Mouse (Mus musculus): ENCODE results near the gene Gadd45gip1.

Gadd45gip1 gene

GRCm38 (mm10) chr8:84832034-84832717 lies 854 bp downstream of the Gadd45gip1 start:
- DNase-seq (ENCODE audit: low spot score) = peak; percentile 85

DNA sequence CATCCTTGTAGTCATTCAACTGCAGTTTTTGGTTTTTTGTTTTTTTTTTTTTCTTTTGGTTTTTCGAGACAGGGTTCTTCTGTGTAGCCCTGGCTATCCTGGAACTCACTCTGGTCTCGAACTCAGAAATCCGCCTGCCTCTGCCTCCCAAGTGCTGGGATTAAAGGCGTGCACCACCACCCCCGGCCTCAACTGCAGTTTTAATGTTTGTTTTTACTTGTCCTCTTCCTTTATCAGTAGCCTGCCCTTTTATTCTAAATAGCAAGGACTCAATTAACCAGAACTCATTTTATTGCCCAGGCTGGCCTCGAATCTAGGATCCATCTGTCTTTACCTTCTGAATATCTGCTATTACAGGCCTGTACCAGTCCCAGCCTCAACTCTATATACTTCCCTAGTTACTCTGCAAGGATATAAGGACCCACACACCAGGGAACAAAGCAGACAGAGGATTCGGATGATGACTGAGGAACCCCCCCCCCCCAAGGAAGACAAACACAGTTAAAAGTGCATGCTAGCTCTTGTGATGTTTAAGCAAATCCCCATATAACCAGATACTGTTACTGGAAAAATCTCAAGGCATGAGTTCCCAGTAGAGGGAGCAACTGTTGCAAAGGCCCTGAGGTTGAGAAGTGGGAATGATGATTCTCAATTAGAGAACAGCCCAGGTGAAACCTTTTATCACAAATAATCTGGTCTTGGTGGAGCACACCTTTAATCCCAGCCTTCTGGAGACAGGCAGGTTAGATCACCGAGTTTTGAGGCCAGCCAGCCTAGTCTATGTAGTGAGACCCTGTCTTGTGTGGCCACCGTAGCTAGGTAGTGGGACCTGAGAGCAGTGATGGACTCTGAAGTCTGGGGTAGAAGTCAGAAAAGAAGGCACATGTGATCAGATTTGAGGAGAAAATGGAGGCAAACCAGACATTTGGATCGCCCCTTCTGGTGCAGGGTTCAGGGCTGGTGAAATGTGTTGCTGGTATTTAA lies 1.7 kb downstream of the Gadd45gip1 start:
- DNase-seq (ENCODE audit: low spot score) = no peak

DNA sequence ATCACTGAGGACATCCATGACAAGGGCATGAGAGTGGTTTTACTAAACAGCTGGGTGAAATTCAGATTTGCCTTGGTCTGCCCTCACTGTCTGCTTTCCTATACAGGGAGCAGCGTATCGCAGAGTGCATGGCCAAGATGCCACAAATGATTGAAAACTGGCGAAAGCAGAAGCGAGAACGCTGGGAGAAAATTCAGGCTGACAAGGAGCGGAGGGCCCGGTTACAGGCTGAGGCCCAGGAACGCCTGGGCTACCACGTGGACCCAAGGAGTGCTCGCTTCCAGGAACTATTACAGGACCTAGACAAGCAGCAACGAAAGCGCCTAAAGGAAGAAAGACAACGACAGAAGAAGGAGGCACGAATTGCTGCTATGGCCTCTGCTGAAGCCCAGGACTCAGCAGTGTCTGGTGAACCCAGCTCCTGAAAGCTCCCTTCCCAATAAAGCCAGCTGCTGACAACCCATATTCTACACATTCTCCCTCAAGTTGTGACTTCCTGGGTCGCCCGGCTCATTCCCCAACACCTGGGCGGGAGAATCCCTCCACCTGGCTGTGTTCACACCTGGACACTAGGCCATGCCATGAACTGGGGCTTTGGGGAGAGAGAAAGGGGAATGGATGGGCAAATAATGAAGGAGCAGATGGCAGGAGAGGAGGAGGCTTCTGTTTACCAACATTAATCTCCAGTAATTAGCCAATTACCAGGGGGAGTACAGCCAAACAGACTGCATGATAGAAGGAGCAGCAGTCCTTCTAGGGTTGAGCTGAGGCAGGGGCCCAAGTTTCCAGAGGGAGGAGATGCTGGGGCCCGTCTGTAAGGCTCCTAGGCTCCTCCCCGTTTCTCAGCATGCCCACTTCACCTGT lies 2.9 kb downstream of the Gadd45gip1 start:
- no peak for DNase-seq (ENCODE audit: low spot score)

DNA sequence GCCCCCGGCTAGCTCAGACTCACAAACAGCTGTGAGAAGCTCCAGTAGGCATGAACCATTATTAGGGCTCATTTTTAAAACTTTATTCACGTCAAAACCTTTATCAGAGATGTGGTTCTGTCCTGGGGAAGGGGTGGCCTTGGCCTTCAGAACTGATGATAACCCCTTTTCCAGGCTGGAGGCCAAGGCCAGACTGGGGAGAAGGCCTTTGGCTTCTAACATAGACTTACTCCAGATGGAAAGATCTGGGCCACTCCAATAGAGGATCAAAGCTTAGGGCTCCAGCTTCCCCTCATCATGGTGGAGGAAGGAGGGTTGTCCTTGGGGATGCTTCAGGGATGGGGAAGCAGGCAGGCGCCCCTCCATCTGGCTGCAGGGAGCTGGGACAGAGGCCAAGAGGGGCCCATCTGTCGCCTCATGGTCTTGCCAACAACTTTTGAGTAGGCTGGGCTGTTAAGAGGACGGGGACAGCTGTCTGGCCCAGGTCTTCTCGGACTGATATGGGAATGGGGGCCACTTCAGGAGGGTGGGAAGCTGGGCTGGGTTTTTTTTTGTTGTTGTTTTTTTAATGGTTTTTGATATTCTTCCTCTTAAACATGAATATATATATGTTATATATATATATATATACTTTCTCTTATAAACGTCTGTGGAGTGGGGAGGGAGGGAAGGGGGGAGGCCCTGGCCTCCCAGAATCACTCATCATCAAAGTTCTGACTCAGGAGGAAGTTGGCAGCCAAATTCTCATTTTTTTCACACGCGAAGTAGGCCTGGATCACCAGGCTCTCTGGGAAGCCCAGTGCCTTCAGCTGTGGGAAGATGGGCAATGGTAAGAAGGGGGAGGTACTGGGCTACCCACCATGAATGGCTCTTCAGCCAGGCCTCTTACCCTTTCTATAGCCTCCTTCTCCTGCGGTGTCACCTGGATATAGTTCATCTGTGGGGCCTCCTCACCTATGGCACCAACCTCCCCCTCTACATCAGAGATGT lies 3.8 kb downstream of the Gadd45gip1 start:
- DNase-seq (ENCODE audit: low spot score) = no peak

GRCm38 (mm10) chr8:84837149-84837911 lies 6.0 kb downstream of the Gadd45gip1 start:
- no peak for DNase-seq (ENCODE audit: low spot score)

DNA sequence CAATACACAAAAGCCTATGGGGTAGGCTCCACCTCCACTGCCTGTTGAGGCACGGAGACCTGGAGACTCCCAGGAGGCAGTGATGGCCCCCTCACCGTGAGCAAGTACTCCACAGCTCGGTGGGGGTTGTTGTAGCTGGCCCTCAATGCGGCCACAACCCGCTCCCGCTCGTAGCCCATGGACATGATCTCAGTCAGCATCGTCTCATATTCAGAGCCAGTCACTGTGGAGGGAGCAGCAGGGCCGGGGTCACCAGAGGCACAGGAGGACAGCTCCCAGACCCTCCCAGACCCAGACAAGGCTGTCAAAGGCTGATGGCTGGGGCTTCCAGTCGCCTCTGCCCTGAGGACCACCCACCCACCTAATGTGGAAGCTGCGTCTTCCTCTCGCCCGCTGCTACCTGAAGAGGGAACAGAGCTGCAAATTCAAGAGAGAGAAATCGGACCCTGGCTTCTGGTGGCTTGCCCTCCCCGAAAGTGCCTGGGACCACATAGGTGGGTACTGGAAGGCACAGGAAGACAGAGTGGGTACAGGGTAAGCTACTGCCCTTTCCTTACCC lies 6.7 kb downstream of the Gadd45gip1 start:
- no peak for DNase-seq (ENCODE audit: low spot score)

- no peak for DNase-seq (ENCODE audit: low spot score)
Observed at GRCm38 (mm10) chr8:84838513-84838912, 7.2 kb downstream of the Gadd45gip1 start.

DNA sequence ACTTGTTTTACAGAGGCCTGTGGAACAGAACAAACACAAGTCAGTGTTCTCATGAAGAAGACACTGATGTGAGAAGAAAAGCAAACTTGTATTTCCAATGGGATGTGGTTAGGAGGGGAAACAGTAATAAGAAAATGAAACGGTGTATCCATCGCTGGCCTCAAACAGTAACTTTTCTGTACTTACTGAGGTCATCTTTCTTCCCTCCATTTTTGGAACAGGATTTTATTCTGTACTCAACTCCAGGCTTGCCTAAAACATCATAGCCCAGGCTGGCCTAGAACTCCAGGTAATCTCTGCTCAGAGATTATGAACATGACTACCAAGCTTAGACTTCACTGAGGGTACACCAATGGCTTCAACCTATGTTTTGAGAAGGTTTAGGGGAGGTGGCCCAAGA lies 8.1 kb downstream of the Gadd45gip1 start:
- DNase-seq (ENCODE audit: low spot score) = no peak

DNA sequence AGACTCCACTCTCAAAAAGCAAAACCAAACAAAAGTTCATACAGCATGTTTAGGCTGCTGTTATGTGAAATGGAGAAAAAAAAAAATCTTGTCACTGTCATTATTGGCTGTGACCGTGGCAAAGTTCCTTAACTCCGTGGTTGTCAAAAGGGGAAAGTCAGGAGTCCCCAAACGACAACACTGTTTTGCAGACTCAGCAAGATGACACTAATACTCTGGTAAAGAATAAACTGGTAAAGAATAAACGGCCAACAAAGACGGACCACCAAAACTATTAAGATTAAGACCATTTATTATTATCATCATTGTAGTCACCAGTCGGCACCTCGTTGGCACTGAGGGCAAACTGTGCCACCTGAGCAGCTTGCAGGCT lies 8.5 kb downstream of the Gadd45gip1 start:
- DNase-seq (ENCODE audit: low spot score) = no peak

DNA sequence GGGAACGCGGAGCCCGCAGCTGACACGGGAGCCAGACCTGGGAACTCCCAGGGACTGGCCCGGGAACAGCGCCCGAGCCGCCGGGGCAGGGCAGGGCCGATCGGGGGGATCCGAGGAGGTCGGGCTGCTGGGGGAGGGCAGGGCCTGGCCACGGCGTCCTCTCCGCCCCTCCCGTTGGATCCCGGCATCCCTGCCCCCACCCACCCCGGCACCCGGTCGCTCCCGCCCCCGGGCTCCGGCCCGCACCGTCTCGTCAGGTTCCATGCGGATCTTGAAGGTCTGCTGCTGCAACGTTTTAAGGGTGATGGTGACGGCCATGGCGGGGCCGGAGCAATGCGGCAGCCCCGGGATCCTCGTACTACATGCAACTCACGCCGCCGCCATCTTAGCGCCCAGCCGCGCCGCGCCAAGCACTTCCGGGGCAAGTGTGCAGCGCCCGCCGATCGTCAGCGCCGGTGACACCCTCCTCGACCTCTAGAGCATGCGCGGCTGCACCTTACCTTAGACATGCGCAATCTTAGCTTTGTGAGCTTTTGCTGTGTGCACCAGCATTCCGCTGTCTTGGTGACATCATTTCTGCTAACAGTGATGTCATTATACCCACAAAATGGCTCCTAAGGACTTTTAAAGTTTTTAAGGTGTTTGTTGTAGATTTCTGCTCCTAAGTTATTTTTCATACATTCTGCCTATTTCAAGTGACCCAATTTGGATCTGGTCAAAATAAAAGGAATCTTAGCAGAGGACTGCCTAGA lies 9.1 kb downstream of the Gadd45gip1 start, which contains the start of gene Rad23a:
Gene Rad23a, minus strand, starts transcription at position 418 of the 752 bp plus-strand sequence.
- peak; percentile 88 for DNase-seq (ENCODE audit: low spot score)

DNA sequence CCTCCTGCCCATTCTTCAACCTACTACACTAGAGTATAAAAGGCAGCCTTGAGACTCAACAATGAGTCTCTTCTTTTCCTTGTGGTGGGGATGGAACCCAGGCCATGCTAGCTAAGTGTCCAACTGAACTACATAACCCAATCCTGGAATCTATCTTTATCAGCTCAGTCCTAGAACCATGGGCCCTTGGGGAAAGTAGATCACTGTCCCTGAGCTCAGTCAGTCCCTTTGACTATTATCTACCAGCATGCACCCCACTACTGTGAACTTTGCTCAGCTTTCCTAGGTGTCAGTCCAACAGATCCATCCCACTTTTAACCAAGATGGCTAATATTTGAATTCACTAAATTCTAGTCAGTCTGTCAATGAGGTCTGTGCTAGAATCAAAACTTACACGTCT lies 10.2 kb downstream of the Gadd45gip1 start:
- DNase-seq (ENCODE audit: low spot score) = no peak

- no peak for DNase-seq (ENCODE audit: low spot score)
Observed at GRCm38 (mm10) chr8:84844397-84845070, 13.2 kb downstream of the Gadd45gip1 start.

DNA sequence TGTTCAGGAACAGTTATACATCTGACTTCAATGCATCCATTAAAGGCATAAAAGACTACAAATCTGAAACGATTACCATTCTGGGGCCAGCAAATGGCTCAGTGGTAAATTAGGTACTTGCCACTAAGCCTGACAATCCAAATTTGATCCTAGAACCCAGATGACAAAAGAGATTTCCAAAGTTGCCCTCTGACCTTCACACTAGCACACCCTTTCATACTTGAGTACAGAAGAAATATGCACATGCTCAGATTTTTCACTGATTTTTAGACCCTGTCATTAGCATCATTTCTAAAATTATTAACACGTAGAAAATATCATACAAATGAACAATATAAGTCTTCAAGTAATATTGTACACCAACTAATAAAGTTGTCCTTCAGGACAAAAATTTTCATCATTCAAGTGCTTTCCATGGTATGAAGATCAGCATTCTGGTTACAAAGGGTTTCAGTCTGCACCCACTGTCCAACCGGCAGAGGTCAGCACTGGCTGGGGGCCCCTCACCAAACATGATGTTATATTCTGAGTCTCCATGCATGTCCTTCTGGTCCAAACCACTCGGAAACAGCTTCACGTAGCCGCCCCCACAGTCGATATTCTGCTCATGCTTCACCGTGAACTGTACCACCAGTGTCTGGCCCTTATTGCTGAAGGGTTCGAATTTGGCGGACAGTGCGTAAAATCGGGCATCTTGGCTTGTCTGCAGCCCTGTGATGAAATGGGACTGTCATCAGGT lies 14.2 kb downstream of the Gadd45gip1 start:
- peak; percentile 47 for DNase-seq (ENCODE audit: low spot score)

GRCm38 (mm10) chr8:84846094-84846721 lies 14.9 kb downstream of the Gadd45gip1 start:
- DNase-seq (ENCODE audit: low spot score) = no peak

DNA sequence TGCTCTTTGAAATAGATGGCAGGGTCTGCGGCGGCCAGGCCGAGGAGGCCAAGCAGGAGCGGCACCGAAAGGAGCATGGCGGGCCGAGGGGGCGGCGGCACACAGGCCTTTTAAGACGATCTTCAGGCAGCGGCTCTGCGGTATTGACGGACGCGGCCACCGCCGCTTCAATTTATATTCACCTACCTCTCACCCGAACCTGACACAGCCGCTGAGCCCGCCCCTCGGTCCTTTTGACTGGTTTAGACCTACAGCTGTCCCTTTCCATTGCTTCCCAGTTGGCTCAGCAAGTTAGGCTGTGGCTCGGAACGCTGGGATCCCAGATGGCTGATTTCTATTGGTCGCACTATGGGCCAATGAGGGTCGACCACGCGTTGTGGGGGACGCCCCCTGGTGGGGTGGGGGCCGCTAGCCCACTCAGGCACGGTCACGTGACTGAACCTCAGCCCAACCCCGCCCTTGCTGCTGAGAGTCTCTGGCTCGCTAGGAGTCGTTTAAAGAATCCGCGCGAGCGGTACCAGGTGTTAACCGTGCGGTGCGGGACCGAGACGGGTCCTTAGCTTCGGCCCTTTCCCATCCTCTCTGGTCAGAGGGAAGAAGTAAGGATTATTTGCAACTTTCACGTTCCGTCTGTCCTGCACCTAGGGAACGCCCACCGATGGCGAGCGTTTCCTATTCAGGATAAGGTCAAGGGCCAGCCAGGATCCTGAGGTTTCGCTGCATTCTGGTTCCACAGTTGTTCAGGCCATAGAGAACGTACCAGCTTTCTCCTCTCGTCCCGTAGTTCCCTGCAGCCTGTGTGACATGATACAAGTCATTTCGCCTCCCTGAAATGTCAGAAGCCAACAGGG lies 15.6 kb downstream of the Gadd45gip1 start, which contains the start of gene Calr:
Gene Calr, minus strand, starts transcription at position 213 of the 851 bp plus-strand sequence.
- DNase-seq (ENCODE audit: low spot score) = peak; percentile 99
